ENCODE assay signal across 13 mouse cellular contexts in the genomic region with DNA sequence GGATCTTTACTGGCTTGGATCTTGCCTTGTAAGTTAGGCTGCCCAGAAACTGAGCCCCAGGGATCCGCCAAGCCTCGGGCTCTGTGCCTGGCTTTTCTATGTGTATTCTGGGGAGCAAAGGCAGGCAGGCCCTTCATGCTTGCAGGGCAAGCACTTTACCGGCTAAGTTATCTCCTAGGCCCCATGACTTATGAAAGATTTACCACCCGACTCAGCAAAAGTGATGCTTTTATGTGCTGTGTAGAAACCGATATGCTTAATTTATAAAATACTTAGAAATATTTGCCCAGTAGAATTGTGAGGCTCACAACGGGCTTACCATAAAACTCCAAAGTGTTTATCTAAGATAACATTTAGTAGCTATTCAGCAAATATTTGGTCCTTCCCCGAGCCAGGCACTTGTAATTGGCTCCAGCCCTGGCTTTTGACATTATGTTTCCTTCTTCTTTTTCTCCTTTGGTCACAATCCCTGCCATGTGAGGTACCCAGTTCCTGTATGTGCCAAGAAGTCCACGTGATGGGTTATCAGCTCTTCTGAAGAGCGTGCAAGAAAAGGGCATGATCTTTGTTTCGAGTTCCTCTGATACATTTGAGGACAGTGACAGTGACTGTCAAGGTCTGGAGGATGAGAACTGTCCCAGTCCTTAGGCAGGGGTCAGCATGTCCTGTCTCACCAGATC. TPM values are rescaled to one million over a fixed set of nuclear protein-coding genes. Genes with fewer than 3 reads are reported as not detected.
DNase-seq lines count a peak whose midpoint lies in the region; ATAC-seq and TF ChIP-seq lines count a peak whose summit lies in the region.
"Had no signal": no experiment of that assay in that cellular context is flagged by ENCODE, and none has a peak within 500 bp of the region (broad histone marks: within the 10 kb centered on the region; RNA-seq: fewer than 3 reads in every experiment).

No protein-coding gene starts in this region.

- peak overlapping the region; percentile 44; the same call in 1 of the 2 replicates for H3K27ac ChIP-seq in limb, embryonic 13.5 days
- H3K27ac ChIP-seq in limb, embryonic 10.5 days = no peak overlapping the region
- peak overlapping the region; percentile 44; the same call in 1 of the 2 replicates for H3K27ac ChIP-seq in lung, embryonic 14.5 days (ENCODE audit: low read depth)
- peak overlapping the region; percentile 78 for H3K27ac ChIP-seq in stomach, embryonic 15.5 days
- H3K27ac ChIP-seq: hindbrain, embryonic 10.5 days had no signal

- H3K4me2 ChIP-seq in limb, embryonic 13.5 days (replicated peaks) = no peak overlapping the region
- no peak overlapping the region for H3K4me2 ChIP-seq in lung, embryonic 14.5 days
- H3K4me2 ChIP-seq in stomach, embryonic 15.5 days = no peak overlapping the region
- H3K4me2 ChIP-seq: midbrain, embryonic 11.5 days had no signal

- no peak overlapping the region for H3K4me3 ChIP-seq in limb, embryonic 13.5 days
- no peak overlapping the region for H3K4me3 ChIP-seq in limb, embryonic 10.5 days
- H3K4me3 ChIP-seq in lung, embryonic 14.5 days (ENCODE audit: low read depth, low read length) = no peak overlapping the region
- H3K4me3 ChIP-seq in stomach, embryonic 15.5 days (replicated peaks) = no peak overlapping the region
- H3K4me3 ChIP-seq: erythroblast, embryonic 14.5 days; hindbrain, embryonic 10.5 days had no signal

- peaks cover 17% of the 10 kb centered on the region for H3K4me1 ChIP-seq in limb, embryonic 13.5 days
- peaks cover 6% of the 10 kb centered on the region; the same call in 1 of the 2 replicates for H3K4me1 ChIP-seq in limb, embryonic 10.5 days
- peaks cover 6% of the 10 kb centered on the region for H3K4me1 ChIP-seq in lung, embryonic 14.5 days (ENCODE audit: insufficient read depth)
- no peaks in the 10 kb centered on the region; the same call in 1 of the 2 replicates for H3K4me1 ChIP-seq in stomach, embryonic 15.5 days
- H3K4me1 ChIP-seq: hindbrain, embryonic 10.5 days had no signal

- H3K9me3 ChIP-seq in limb, embryonic 13.5 days = peaks cover 3% of the 10 kb centered on the region; the same call in 1 of the 2 replicates
- H3K9me3 ChIP-seq in limb, embryonic 10.5 days (replicated peaks) = 0 out of 2 replicates have a peak, but pooled peaks cover 2% of the 10 kb centered on the region
- H3K9me3 ChIP-seq in lung, embryonic 14.5 days (ENCODE audit: low read depth, low read length) = 0 out of 2 replicates have a peak, but pooled peaks cover 3% of the 10 kb centered on the region
- no peaks in the 10 kb centered on the region for H3K9me3 ChIP-seq in stomach, embryonic 15.5 days

- WGBS in limb, embryonic 13.5 days = 53% methylated on average over 10 of the region's 10 CpGs
- WGBS in limb, embryonic 10.5 days = 77% methylated on average over 10 of the region's 10 CpGs
- 38% methylated on average over 10 of the region's 10 CpGs for WGBS in lung, embryonic 14.5 days
- 36% methylated on average over 10 of the region's 10 CpGs for WGBS in stomach, embryonic 15.5 days

- 0 out of 2 replicates have a peak, but pooled peaks have one; percentile 21 for ATAC-seq in limb, embryonic 13.5 days (ENCODE audit: low FRiP score, low read depth)
- peak; percentile 79 for ATAC-seq in granulocyte monocyte progenitor cell, adult 5-6 weeks (replicated peaks; ENCODE audit: poor library complexity, severe bottlenecking)
- peak; percentile 53 for ATAC-seq in lung, embryonic 14.5 days (ENCODE audit: insufficient read depth)
- ATAC-seq in stomach, embryonic 15.5 days (ENCODE audit: insufficient read depth, low FRiP score, low read depth) = peak; percentile 67
- no peak for ATAC-seq in erythroid progenitor cell, adult 5-6 weeks (replicated peaks; ENCODE audit: low FRiP score, poor library complexity, severe bottlenecking)
- ATAC-seq: Patski had no signal

- no peak overlapping the region for H3K9ac ChIP-seq in limb, embryonic 13.5 days
- H3K9ac ChIP-seq in lung, embryonic 14.5 days = no peak overlapping the region
- H3K9ac ChIP-seq in stomach, embryonic 15.5 days = no peak overlapping the region

- no peaks in the 10 kb centered on the region for H3K36me3 ChIP-seq in limb, embryonic 13.5 days
- no peaks in the 10 kb centered on the region for H3K36me3 ChIP-seq in limb, embryonic 10.5 days
- no peaks in the 10 kb centered on the region for H3K36me3 ChIP-seq in lung, embryonic 14.5 days (ENCODE audit: insufficient read depth)
- H3K36me3 ChIP-seq in stomach, embryonic 15.5 days = no peaks in the 10 kb centered on the region
- H3K36me3 ChIP-seq: hindbrain, embryonic 10.5 days had no signal

- H3K27me3 ChIP-seq in limb, embryonic 13.5 days = no peaks in the 10 kb centered on the region
- H3K27me3 ChIP-seq in limb, embryonic 10.5 days (ENCODE audit: low read depth, poor library complexity, severe bottlenecking) = no peaks in the 10 kb centered on the region
- H3K27me3 ChIP-seq in lung, embryonic 14.5 days (ENCODE audit: insufficient read depth, low read length) = no peaks in the 10 kb centered on the region
- no peaks in the 10 kb centered on the region for H3K27me3 ChIP-seq in stomach, embryonic 15.5 days (replicated peaks)
- H3K27me3 ChIP-seq: Patski had no signal

- DNase-seq in limb, embryonic 10.5 days (ENCODE audit: low spot score) = no peak
- peak; percentile 60 for DNase-seq in lung, embryonic 14.5 days
- no peak for DNase-seq in frontal cortex, postnatal 10 days (ENCODE audit: low spot score in 2 of 2)
- DNase-seq: cerebellum, adult 2 months; thymus, postnatal 36 days had no signal

- no peak for TF ChIP-seq CTCF in lung, embryonic 14.5 days (IDR thresholded peaks at IDR 0.05; ENCODE audit: low read depth)

RNA-seq across cellular contexts. Expression of a gene that starts 3.8 kb away (rescaled TPM):
- 112 and 126 TPM in 2 replicates for polyA plus RNA-seq in limb, embryonic 13.5 days (2015; fragmentation: Nextera tagmentation; extraction: Ambion mirVana)
- polyA plus RNA-seq in limb, embryonic 10.5 days (2016; fragmentation: Nextera tagmentation; extraction: Ambion mirVana) = 122 and 125 TPM in 2 replicates
- total RNA-seq in granulocyte monocyte progenitor cell, adult 5-6 weeks (2014; fragmentation: Nextera tagmentation) = 29.1 and 56.1 TPM in 2 replicates
- 12.2 and 20.2 TPM in 2 replicates for total RNA-seq in granulocyte monocyte progenitor cell, adult 5-6 weeks (2017)
- 128 and 145 TPM in 2 replicates for polyA plus RNA-seq in lung, embryonic 14.5 days (2014; fragmentation: Nextera tagmentation; extraction: Ambion mirVana)
- 125 and 133 TPM in 2 replicates for polyA plus RNA-seq in stomach, embryonic 15.5 days (2015; fragmentation: Nextera tagmentation; extraction: Ambion mirVana)
- total RNA-seq in erythroid progenitor cell, adult 5-6 weeks (2015; ENCODE audit: low replicate concordance) = 20.1 and 20.5 TPM in 2 replicates
- 3.0 and 4.9 TPM in 2 replicates for total RNA-seq in erythroid progenitor cell, adult 5-6 weeks (2017; ENCODE audit: low replicate concordance)

RNA-seq across cellular contexts. Expression of a gene that starts 24.6 kb away (rescaled TPM):
- 26.3 and 27.0 TPM in 2 replicates for polyA plus RNA-seq in limb, embryonic 13.5 days (2015; fragmentation: Nextera tagmentation; extraction: Ambion mirVana)
- polyA plus RNA-seq in limb, embryonic 10.5 days (2016; fragmentation: Nextera tagmentation; extraction: Ambion mirVana) = 15.1 and 21.0 TPM in 2 replicates
- total RNA-seq in granulocyte monocyte progenitor cell, adult 5-6 weeks (2014; fragmentation: Nextera tagmentation) = 1.4 and 6.1 TPM in 2 replicates
- 1.1 and 3.3 TPM in 2 replicates for total RNA-seq in granulocyte monocyte progenitor cell, adult 5-6 weeks (2017)
- 17.0 and 19.3 TPM in 2 replicates for polyA plus RNA-seq in lung, embryonic 14.5 days (2014; fragmentation: Nextera tagmentation; extraction: Ambion mirVana)
- 21.2 and 21.7 TPM in 2 replicates for polyA plus RNA-seq in stomach, embryonic 15.5 days (2015; fragmentation: Nextera tagmentation; extraction: Ambion mirVana)
- 2.9 and 8.3 TPM in 2 replicates for total RNA-seq in erythroid progenitor cell, adult 5-6 weeks (2015; ENCODE audit: low replicate concordance)
- total RNA-seq in erythroid progenitor cell, adult 5-6 weeks (2017; ENCODE audit: low replicate concordance) = 2.1 and 6.2 TPM in 2 replicates

RNA-seq across cellular contexts. Expression of a gene that starts 58.0 kb away (rescaled TPM):
- polyA plus RNA-seq in limb, embryonic 13.5 days (2015; fragmentation: Nextera tagmentation; extraction: Ambion mirVana) = 0.06 and 0.22 TPM in 2 replicates
- 0.11 and 0.18 TPM in 2 replicates for polyA plus RNA-seq in limb, embryonic 10.5 days (2016; fragmentation: Nextera tagmentation; extraction: Ambion mirVana)
- 3.5 and 4.4 TPM in 2 replicates for total RNA-seq in granulocyte monocyte progenitor cell, adult 5-6 weeks (2014; fragmentation: Nextera tagmentation)
- 1.3 and 1.9 TPM in 2 replicates for total RNA-seq in granulocyte monocyte progenitor cell, adult 5-6 weeks (2017)
- polyA plus RNA-seq in lung, embryonic 14.5 days (2014; fragmentation: Nextera tagmentation; extraction: Ambion mirVana) = 0.18 and 0.42 TPM in 2 replicates
- polyA plus RNA-seq in stomach, embryonic 15.5 days (2015; fragmentation: Nextera tagmentation; extraction: Ambion mirVana) = 21.8 and 34.2 TPM in 2 replicates
- total RNA-seq in erythroid progenitor cell, adult 5-6 weeks (2015; ENCODE audit: low replicate concordance) = not detected in 2 replicates
- total RNA-seq in erythroid progenitor cell, adult 5-6 weeks (2017; ENCODE audit: low replicate concordance) = not detected in 2 replicates
- polyA plus RNA-seq: erythroblast, embryonic 14.5 days; midbrain, embryonic 11.5 days had no signal

Comparison
In these comparisons a context has a peak if more than half of its experiments do, and no peak if none do; other contexts are left out.
1. RNA of a gene that starts 58.0 kb away (polyA plus RNA-seq): 21.8 to 34.2 TPM in stomach, embryonic 15.5 days; 0.06 to 0.22 TPM in limb, embryonic 13.5 days, 0.18 to 0.42 TPM in lung, embryonic 14.5 days and 0.11 to 0.18 TPM in limb, embryonic 10.5 days; every median in the first group is over 10 times any median in the second.